Mouse (Mus musculus): ENCODE measurements at regions not wholly inside any gene's neighbourhood (a gene's known extent, or its start where the extent isn't known, plus 50 kb on each side); places are given as distances from the start of the nearest gene placed in this dataset.

DNA sequence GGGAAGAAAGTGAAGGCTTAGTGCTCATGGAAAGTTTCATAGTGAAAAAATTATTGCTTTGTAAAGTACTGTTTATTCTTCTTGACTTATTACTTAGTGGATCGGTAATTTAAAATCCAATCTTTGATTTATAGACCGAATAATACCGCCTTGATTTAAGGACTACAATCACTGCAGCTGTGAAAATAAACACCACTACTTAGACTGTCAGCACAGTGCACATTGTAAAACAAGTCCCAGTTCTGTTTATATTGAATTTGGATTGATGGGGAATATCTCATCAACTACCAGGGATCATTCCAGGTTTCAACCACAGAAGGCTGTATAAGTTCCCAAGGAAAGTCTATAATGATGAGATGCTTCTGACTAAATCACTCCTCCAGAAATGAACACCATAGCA lies 230.0 kb downstream of the Rdh14 start:
- TF ChIP-seq CTCF (conservative IDR thresholded peaks at IDR 0.05; ENCODE audit: low read length) (no peak), POU5F1 (IDR thresholded peaks at IDR 0.05; ENCODE audit: borderline replicate concordance, low read length) (no peak)

Measured in E14TG2a.4 (cell line).